Mouse (Mus musculus) cerebellum, adult 2 months (tissue): ENCODE measurements around the gene Camsap3. TPM values are rescaled to one million over a fixed set of nuclear protein-coding genes. Genes with fewer than 3 reads are reported as not detected.

ENCODE experiments used
- DNase-seq, 2 experiments: peaks; one replicate each; pipeline ENCODE4 v3.0.0; 2021
- H3K27ac ChIP-seq: fragments of 200-500 bp; 2 replicates; pipeline ENCODE4 v1.5.1; 2012; ENCODE audit warnings: low read length, control low read depth, inconsistent platforms; ENCODE audit not compliant: insufficient read depth
- H3K27me3 ChIP-seq: fragments of 200-500 bp; 2 replicates; pipeline ENCODE4 v1.6.1; 2012; ENCODE audit warnings: inconsistent platforms, mild to moderate bottlenecking, low read length, moderate library complexity; ENCODE audit not compliant: control insufficient read depth, insufficient read depth
- H3K4me1 ChIP-seq: fragments of 200-500 bp; 2 replicates; pipeline ENCODE4 v1.6.1; 2011; ENCODE audit warnings: low read length; ENCODE audit not compliant: control insufficient read depth, insufficient read depth
- H3K4me3 ChIP-seq: fragments of 200-500 bp; replicated peaks from 2 replicates; pipeline ENCODE3; 2011; ENCODE audit warnings: mild to moderate bottlenecking, low read depth, low read length, control low read depth; ENCODE audit not compliant: insufficient read depth
- CTCF ChIP-seq: fragments of 200-500 bp; IDR thresholded peaks from 2 replicates; pipeline ENCODE4 v1.5.1; 2011; ENCODE audit warnings: low read depth, mild to moderate bottlenecking, control low read depth, low read length, moderate library complexity, borderline replicate concordance; ENCODE audit not compliant: insufficient read depth
- POLR2A ChIP-seq: fragments of 200-500 bp; IDR thresholded peaks from 2 replicates; pipeline ENCODE4 v1.6.1; 2011; ENCODE audit warnings: low read length, control low read depth, borderline replicate concordance; ENCODE audit not compliant: insufficient read depth
- WGBS: fragments of 180-500 bp; shearing (Covaris S2); methylation state at CpG from one replicate; pipeline ENCODE4 v1.1.7; 2018; 5-methylcytosine and 5-hydroxymethylcytosine counted together
- polyA plus RNA-seq: library from polyadenylated mRNA; depleted of rRNA; stranded (reverse); fragments of >200 nt; gene quantifications from 2 replicates; pipeline ENCODE4 v1.2.3, GENCODE M21; 2012

The Camsap3 gene
- polyA plus RNA-seq, 1 experiment, result 31.4 TPM

- Histone ChIP-seq H3K4me1 (no peaks in the 10 kb centered on the region), H3K27me3 (no peaks in the 10 kb centered on the region), H3K27ac (peak overlapping the region; percentile 6; the same call in 1 of the 2 replicates), H3K4me3 (peak overlapping the region; percentile 94)
- DNase-seq, result peak; percentile 78 to 79
- TF ChIP-seq POLR2A (peak; percentile 51; the same call in 1 of the 2 replicates), CTCF (no peak)
- WGBS, result under 1% methylated on average over 77 of the region's 77 CpGs
Observed at GRCm38 (mm10) chr8:3587391-3588257, 531 bp downstream of the Camsap3 start.

DNA sequence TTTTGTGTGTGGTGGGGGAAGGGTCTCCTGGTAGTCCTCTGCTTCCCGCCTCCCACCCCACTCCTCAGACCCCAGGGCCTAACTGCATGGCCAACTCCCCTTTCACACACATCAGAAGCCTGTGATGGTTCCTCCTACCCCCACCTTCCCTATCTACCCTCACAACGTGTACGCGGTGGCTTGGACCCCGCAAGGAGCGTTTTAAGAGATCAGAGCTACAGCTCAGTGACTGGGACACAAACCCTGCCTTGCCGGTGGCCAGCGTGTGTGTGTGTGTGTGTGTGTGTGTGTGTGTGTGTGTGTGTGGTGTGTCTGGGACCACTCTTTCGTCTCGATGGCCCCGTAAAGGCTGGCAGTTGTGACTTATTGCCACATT lies 1.2 kb downstream of the Camsap3 start:
- Histone ChIP-seq H3K27ac (no peak overlapping the region), H3K27me3 (no peaks in the 10 kb centered on the region), H3K4me1 (peaks cover 1% of the 10 kb centered on the region), H3K4me3 (peak overlapping the region; percentile 94)
- peak in 1 of 2 experiments; percentile 47 for DNase-seq
- 5% methylated on average over 11 of the region's 11 CpGs for WGBS
- no peak for TF ChIP-seq POLR2A
- TF ChIP-seq CTCF, result no peak

- Histone ChIP-seq H3K4me3 (no peak overlapping the region), H3K4me1 (peaks cover 5% of the 10 kb centered on the region), H3K27me3 (no peaks in the 10 kb centered on the region), H3K27ac (no peak overlapping the region)
- 13% methylated on average over 3 of the region's 3 CpGs for WGBS
- TF ChIP-seq CTCF (no peak), POLR2A (no peak)
- peak in 1 of 2 experiments; percentile 40 for DNase-seq
Observed at GRCm38 (mm10) chr8:3593470-3593869, 6.4 kb downstream of the Camsap3 start.

GRCm38 (mm10) chr8:3594466-3594865 lies 7.4 kb downstream of the Camsap3 start:
- 87% methylated on average over 2 of the region's 2 CpGs for WGBS
- Histone ChIP-seq H3K4me1 (peaks cover 5% of the 10 kb centered on the region), H3K27me3 (no peaks in the 10 kb centered on the region), H3K27ac (no peak overlapping the region), H3K4me3 (no peak overlapping the region)
- no peak for DNase-seq
- TF ChIP-seq POLR2A (no peak), CTCF (no peak)

DNA sequence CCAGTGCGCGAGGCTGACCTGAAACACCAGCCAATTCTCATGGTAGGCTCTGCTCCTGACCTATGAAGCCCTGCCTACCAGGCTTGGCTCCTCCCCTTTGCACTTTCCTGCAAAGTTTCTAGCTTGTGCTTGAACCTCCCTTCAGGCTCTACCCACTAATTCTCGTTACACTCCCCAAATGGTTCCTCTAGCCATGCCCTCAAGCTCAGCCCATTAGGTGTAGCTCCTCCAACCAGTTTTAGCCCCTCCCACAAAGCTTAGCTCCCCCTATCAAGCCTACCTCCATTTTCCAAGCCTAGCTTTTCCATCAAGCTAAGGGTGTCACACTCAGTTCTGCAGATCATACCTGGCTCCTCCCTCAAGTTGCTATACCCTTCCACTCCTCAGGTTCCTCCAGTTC lies 11.0 kb downstream of the Camsap3 start:
- no peak for TF ChIP-seq CTCF
- no peak for TF ChIP-seq POLR2A

GRCm38 (mm10) chr8:3599219-3599618 lies 12.1 kb downstream of the Camsap3 start:
- WGBS, result 70% methylated on average over 1 of the region's 1 CpGs
- DNase-seq, result no peak
- TF ChIP-seq CTCF, result no peak
- TF ChIP-seq POLR2A, result no peak
- H3K27ac ChIP-seq, result no peak overlapping the region
- no peak overlapping the region for H3K4me3 ChIP-seq
- H3K4me1 ChIP-seq, result no peaks in the 10 kb centered on the region
- no peaks in the 10 kb centered on the region for H3K27me3 ChIP-seq

More for the DNA sequence above, 11.0 kb downstream of the Camsap3 start:
- H3K27me3 ChIP-seq, result no peaks in the 10 kb centered on the region
- H3K4me3 ChIP-seq, result no peak overlapping the region
- DNase-seq, result no peak
- no peak overlapping the region for H3K27ac ChIP-seq
- H3K4me1 ChIP-seq, result peaks cover 5% of the 10 kb centered on the region
- WGBS, result 69% methylated on average over 3 of the region's 3 CpGs

- TF ChIP-seq CTCF (no peak), POLR2A (no peak)
- 10% methylated on average over 6 of the region's 6 CpGs for WGBS
- no peak for DNase-seq
- Histone ChIP-seq H3K27me3 (no peaks in the 10 kb centered on the region), H3K27ac (no peak overlapping the region), H3K4me1 (no peaks in the 10 kb centered on the region), H3K4me3 (no peak overlapping the region)
Observed at GRCm38 (mm10) chr8:3600401-3600800, 13.3 kb downstream of the Camsap3 start.

GRCm38 (mm10) chr8:3603439-3603838 lies 16.3 kb downstream of the Camsap3 start:
- no peak for DNase-seq
- H3K27ac ChIP-seq, result no peak overlapping the region
- 81% methylated on average over 13 of the region's 13 CpGs for WGBS
- no peaks in the 10 kb centered on the region for H3K4me1 ChIP-seq
- H3K4me3 ChIP-seq, result no peak overlapping the region
- TF ChIP-seq CTCF (no peak), POLR2A (no peak)
- H3K27me3 ChIP-seq, result no peaks in the 10 kb centered on the region
